Mouse (Mus musculus) heart, postnatal 36 days (tissue): ENCODE data around the gene Helt. TPM values are rescaled to one million over a fixed set of nuclear protein-coding genes. Genes with fewer than 3 reads are reported as not detected.

Experiments used
- total RNA-seq, 2 experiments: library from RNA; stranded (reverse); gene quantifications; 2 replicates each; pipeline ENCODE4 v1.2.3; 2021

The Helt gene
- total RNA-seq, 2 experiments from 2014 or later: 1.4 to 3.9 TPM

Other genes with a start within 250 kb of the Helt start
- gene Cfap97, start 142.9 kb downstream of the Helt start, total RNA-seq: 10 to 100 TPM; 11.2 to 13.3 TPM
- gene Snx25, start 142.5 kb downstream of the Helt start, total RNA-seq: 10 to 100 TPM; 10.5 to 10.8 TPM
- 1,000 to 10,000 TPM; 5,098 to 5,396 TPM for gene Slc25a4, start 83.4 kb downstream of the Helt start, total RNA-seq
- gene Acsl1, start 176.4 kb upstream of the Helt start, total RNA-seq: 1,000 to 10,000 TPM in 1 of 2 experiments, 100 to 1,000 TPM in 1; 996 to 1,034 TPM